Mouse (Mus musculus): ENCODE data around the gene Wnt5b. TPM values are rescaled to one million over a fixed set of nuclear protein-coding genes. Genes with fewer than 3 reads are reported as not detected.
"Not testable (repeated sequence)": the region's sequence is repeated elsewhere in the genome, so short reads cannot be mapped to it uniquely, and the experiment has no call there.

Wnt5b gene
- polyA plus RNA-seq, 1 experiment from 2014 or later, result 4.5 TPM

DNA sequence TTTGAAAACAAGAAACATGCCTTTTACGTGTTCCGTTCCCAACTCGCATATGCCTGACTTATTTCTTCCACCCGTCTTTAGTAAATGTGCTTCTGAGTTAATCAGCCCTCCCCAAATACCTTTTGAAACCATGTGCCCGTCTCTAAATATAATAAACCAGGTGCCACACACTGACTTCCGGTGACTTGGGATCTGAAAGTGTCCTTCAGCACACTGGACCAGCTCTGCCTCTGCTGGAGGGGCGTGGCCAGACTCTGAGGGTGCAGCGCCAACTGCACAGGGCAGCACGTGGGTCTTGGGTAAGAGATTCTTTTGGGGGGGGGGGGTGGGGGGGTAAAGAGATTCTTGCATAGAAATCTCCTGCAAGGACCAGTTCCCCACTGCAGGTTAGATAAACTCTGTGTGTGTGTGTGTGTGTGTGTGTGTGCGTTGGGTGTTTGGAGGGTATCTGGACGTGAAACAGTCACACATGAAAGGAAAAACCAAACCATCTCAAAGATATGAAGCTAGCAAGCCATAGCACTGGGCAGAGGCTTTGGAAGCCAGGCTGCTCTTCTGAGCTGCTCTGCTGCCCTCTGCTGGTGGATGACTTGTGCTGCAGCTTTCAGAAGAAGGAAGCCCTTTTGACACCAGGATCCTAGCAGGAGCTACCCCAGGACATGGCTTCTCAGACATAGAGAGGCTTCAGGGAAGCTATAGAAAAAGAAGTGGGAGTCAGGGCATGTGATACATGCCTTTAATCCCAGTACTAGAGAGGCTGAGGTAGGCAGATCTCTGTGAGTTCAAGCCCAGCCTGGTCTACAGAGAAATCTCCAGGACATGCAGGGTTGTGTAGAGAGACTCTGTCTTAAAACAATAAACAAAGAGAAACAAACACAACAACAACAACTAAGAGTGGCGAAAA lies 100.2 kb downstream of the Wnt5b start:
- ATAC-seq (ENCODE audit: low FRiP score, low TSS enrichment), result peak; percentile 77
- Histone ChIP-seq H3K4me2 (replicated peaks; ENCODE audit: low read depth) (peak overlapping the region; percentile 50), H3K27ac (replicated peaks) (peak overlapping the region; percentile 46), H3K4me1 (replicated peaks; ENCODE audit: control insufficient read depth, insufficient read depth) (0 out of 2 replicates have a peak, but pooled peaks cover 3% of the 10 kb centered on the region), H3K36me3 (ENCODE audit: control insufficient read depth, insufficient read depth, low read length) (no peaks in the 10 kb centered on the region), H3K9me3 (ENCODE audit: control insufficient read depth, low read length) (no peaks in the 10 kb centered on the region), H3K9ac (ENCODE audit: low read length) (no peak overlapping the region), H3K4me3 (ENCODE audit: low read depth, low read length) (peak overlapping the region; percentile 16; the same call in 1 of the 2 replicates), H3K27me3 (ENCODE audit: control insufficient read depth, insufficient read depth, low read length) (no peaks in the 10 kb centered on the region)
- peak; percentile 98 for TF ChIP-seq CTCF (IDR thresholded peaks at IDR 0.05; ENCODE audit: low read depth)
- no peak for TF ChIP-seq EP300 (optimal IDR thresholded peaks at IDR 0.05)
- WGBS, result 17% methylated on average over 12 of the region's 12 CpGs
- DNase-seq (ENCODE audit: low spot score), result peak; percentile 85

DNA sequence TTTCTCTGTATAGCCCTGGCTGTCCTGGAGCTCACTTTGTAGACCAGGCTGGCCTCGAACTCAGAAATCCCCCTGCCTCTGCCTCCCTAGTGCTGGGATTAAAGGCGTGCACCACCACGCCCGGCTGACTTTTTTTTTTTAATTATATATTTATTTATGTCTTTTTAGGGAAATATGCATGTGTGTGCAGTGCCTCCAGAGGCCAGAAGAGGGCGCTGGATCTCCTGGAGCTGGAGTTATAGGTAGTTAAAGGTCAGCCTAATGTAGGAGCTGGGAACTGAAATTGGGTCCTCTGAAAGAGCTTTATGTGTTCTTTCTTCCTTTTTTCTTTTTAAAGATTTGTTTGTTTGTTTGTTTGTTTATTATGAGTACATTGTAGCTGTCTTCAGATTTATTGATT lies 101.4 kb downstream of the Wnt5b start:
- not testable (repeated sequence) for H3K36me3 ChIP-seq (ENCODE audit: control insufficient read depth, insufficient read depth, low read length); H3K9ac ChIP-seq (ENCODE audit: low read length); H3K27ac ChIP-seq (replicated peaks); H3K4me1 ChIP-seq (replicated peaks; ENCODE audit: control insufficient read depth, insufficient read depth); H3K9me3 ChIP-seq (ENCODE audit: control insufficient read depth, low read length); H3K4me2 ChIP-seq (replicated peaks; ENCODE audit: low read depth); ATAC-seq (ENCODE audit: low FRiP score, low TSS enrichment); H3K27me3 ChIP-seq (ENCODE audit: control insufficient read depth, insufficient read depth, low read length); DNase-seq (ENCODE audit: low spot score); H3K4me3 ChIP-seq (ENCODE audit: low read depth, low read length)
- WGBS, result 84% methylated on average over 5 of the region's 5 CpGs
- TF ChIP-seq CTCF (IDR thresholded peaks at IDR 0.05; ENCODE audit: low read depth), result peak; percentile 59

DNA sequence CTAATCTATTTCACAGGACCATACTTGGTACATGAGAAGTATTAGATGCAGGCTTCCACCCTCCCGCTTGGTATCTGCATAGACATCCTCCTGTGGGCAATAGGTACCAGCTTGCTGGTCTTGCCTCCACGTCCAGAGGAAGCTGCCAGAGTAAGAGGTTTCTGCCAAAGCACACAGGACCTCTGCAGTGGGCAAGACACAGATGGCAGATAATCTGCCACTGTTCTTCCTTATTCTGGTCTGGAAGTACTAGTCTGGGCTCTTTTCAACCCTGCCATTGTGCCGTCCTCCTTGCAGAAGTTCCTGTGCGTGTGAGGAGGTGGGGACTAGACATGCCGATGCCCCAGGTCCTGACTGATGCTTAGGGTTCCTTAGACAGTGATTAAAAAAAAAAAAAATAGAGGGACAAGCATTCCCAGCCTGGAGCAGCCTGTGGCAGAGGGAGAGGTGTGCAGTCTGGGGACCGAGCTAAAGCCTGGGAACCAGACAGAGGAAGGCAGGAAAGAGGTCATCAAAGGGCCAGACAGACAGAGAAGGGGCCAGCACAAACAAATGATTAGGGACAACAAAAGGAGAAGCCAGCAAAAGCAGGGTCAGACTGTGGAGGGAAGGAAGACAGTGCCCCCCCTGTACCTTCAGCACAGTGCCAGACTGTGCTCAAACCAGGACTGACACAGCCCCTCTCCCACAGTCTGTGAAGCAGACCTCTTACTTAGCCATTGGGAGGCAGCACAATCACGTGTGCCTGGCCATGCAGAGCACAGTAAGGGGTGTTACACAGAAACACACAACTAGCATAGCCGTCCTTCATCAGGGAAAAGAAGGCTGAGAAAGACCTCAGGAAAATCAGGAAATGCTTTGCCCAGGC lies 106.0 kb downstream of the Wnt5b start:
- ATAC-seq (ENCODE audit: low FRiP score, low TSS enrichment) (no peak), DNase-seq (ENCODE audit: low spot score) (no peak)
- no peak overlapping the region for H3K4me3 ChIP-seq (ENCODE audit: low read depth, low read length)
- H3K4me2 ChIP-seq (replicated peaks; ENCODE audit: low read depth), result no peak overlapping the region
- H3K27me3 ChIP-seq (ENCODE audit: control insufficient read depth, insufficient read depth, low read length), result no peaks in the 10 kb centered on the region
- H3K27ac ChIP-seq (replicated peaks), result no peak overlapping the region
- H3K36me3 ChIP-seq (ENCODE audit: control insufficient read depth, insufficient read depth, low read length), result no peaks in the 10 kb centered on the region
- WGBS, result 54% methylated on average over 8 of the region's 8 CpGs
- H3K4me1 ChIP-seq (replicated peaks; ENCODE audit: control insufficient read depth, insufficient read depth), result no peaks in the 10 kb centered on the region
- no peak overlapping the region for H3K9ac ChIP-seq (ENCODE audit: low read length)
- TF ChIP-seq EP300 (optimal IDR thresholded peaks at IDR 0.05) (no peak), CTCF (IDR thresholded peaks at IDR 0.05; ENCODE audit: low read depth) (0 out of 2 replicates have a peak, but pooled peaks have one; percentile 13)
- H3K9me3 ChIP-seq (ENCODE audit: control insufficient read depth, low read length), result no peaks in the 10 kb centered on the region

DNA sequence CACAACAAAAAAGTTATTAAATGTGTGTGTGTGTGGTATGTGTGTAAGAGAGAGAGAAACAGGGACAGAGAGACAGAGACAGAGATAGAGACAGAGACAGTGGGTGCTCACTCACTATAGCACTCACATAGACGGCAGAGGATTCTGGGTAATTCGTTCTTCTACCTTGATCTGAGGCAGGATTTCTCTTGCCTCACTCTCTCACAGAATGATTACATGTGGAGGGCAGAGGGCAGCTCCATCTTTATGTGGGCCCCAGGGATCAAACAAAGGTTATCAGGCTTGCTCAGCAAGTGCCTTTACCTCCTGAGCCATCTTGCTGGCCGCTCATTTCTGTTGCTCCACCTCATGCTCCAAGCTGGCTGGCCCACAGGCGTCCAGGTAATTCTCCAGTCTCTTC lies 109.8 kb downstream of the Wnt5b start:
- H3K9ac ChIP-seq (ENCODE audit: low read length), result no peak overlapping the region
- H3K4me2 ChIP-seq (replicated peaks; ENCODE audit: low read depth), result no peak overlapping the region
- H3K4me1 ChIP-seq (replicated peaks; ENCODE audit: control insufficient read depth, insufficient read depth), result no peaks in the 10 kb centered on the region
- ATAC-seq (ENCODE audit: low FRiP score, low TSS enrichment) (no peak), DNase-seq (ENCODE audit: low spot score) (no peak)
- TF ChIP-seq EP300 (optimal IDR thresholded peaks at IDR 0.05) (no peak), CTCF (IDR thresholded peaks at IDR 0.05; ENCODE audit: low read depth) (no peak)
- H3K27ac ChIP-seq (replicated peaks), result no peak overlapping the region
- no peaks in the 10 kb centered on the region for H3K36me3 ChIP-seq (ENCODE audit: control insufficient read depth, insufficient read depth, low read length)
- WGBS, result 77% methylated on average over 4 of the region's 4 CpGs
- H3K27me3 ChIP-seq (ENCODE audit: control insufficient read depth, insufficient read depth, low read length), result no peaks in the 10 kb centered on the region
- H3K9me3 ChIP-seq (ENCODE audit: control insufficient read depth, low read length), result no peaks in the 10 kb centered on the region
- H3K4me3 ChIP-seq (ENCODE audit: low read depth, low read length), result no peak overlapping the region

DNA sequence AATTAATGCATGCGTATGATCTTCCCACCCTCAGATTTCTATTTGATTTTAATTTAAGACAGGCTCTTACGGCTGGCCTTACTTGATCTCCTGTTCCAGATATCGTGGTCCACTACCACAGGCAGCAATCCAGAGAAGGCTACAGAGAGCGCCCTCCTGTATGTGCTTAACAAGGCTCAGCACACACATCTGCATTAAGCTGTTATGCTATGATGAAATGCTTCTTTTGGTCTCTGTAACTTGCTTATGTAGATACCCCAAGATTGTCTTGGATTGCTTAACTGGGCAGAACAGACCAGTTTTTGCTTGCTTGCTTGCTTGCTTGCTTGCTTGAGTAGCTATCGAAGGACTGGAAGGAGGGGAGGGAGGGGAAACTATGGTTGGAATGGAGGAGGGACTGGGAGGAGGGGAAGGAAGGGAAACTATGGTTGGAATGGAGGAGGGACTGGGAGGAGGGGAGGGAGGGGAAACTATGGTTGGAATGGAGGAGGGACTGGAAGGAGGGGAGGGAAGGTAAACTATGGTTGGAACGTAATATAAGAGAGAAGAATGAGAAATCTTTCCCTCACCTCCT lies 112.3 kb downstream of the Wnt5b start:
- 60% methylated on average over 6 of the region's 6 CpGs for WGBS
- no peak overlapping the region for H3K4me3 ChIP-seq (ENCODE audit: low read depth, low read length)
- no peaks in the 10 kb centered on the region for H3K9me3 ChIP-seq (ENCODE audit: control insufficient read depth, low read length)
- H3K4me1 ChIP-seq (replicated peaks; ENCODE audit: control insufficient read depth, insufficient read depth), result no peaks in the 10 kb centered on the region
- no peak overlapping the region for H3K4me2 ChIP-seq (replicated peaks; ENCODE audit: low read depth)
- H3K27me3 ChIP-seq (ENCODE audit: control insufficient read depth, insufficient read depth, low read length), result no peaks in the 10 kb centered on the region
- DNase-seq (ENCODE audit: low spot score) (no peak), ATAC-seq (ENCODE audit: low FRiP score, low TSS enrichment) (peak; percentile 15; the same call in 1 of the 2 replicates)
- H3K27ac ChIP-seq (replicated peaks), result no peak overlapping the region
- TF ChIP-seq CTCF (IDR thresholded peaks at IDR 0.05; ENCODE audit: low read depth) (no peak), EP300 (optimal IDR thresholded peaks at IDR 0.05) (no peak)
- H3K36me3 ChIP-seq (ENCODE audit: control insufficient read depth, insufficient read depth, low read length), result no peaks in the 10 kb centered on the region
- no peak overlapping the region for H3K9ac ChIP-seq (ENCODE audit: low read length)
